Mouse (Mus musculus): ENCODE data around the gene Ascl3. TPM values are rescaled to one million over a fixed set of nuclear protein-coding genes. Genes with fewer than 3 reads are reported as not detected.

Ascl3 gene
- polyA plus RNA-seq (2014; fragmentation: Nextera tagmentation; extraction: Ambion mirVana) = 0.20 TPM in 1 of 2 replicates, not detected in the other

DNA sequence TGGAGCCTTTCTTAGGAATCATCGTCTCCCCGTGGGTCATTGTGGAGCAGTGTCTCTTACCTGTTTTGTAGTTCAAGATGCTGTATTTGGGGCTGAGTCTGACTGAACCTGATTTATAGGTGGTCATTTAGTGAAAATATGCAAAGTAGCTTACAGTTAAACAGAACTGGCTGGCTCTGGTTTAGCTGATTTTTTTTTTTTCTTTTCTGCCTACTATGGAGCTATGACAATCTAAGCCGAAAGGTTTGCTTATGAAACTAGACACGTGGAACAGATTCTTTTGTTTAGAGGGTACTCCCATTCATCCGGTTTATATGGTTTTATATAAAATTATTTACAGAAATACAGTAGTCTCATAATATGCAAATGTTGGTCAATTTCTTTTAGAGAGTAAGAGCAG lies at the start of gene Ascl3:
Ascl3 (minus strand) TSS at position 101 of the 400 bp plus-strand sequence.
- no peaks in the 10 kb centered on the region for H3K4me1 ChIP-seq (ENCODE audit: control insufficient read depth, insufficient read depth, low read length)
- H3K9me3 ChIP-seq (ENCODE audit: control insufficient read depth, low read length) = no peaks in the 10 kb centered on the region
- WGBS = 90% methylated on average over 5 of the region's 5 CpGs
- DNase-seq (ENCODE audit: low spot score, missing footprints) (no peak), ATAC-seq (ENCODE audit: low FRiP score) (no peak)
- no peak within 1 kb of the TSS for H3K27ac ChIP-seq (ENCODE audit: low read depth, low read length)
- no peak within 1 kb of the TSS for H3K4me3 ChIP-seq (ENCODE audit: low read depth, low read length)
- no peaks in the 10 kb centered on the region for H3K27me3 ChIP-seq (ENCODE audit: control insufficient read depth, insufficient read depth, low read length)
- no peaks in the 10 kb centered on the region for H3K36me3 ChIP-seq (ENCODE audit: control insufficient read depth, insufficient read depth, low read length)
- no peak within 1 kb of the TSS for H3K9ac ChIP-seq (ENCODE audit: low read length)
- no peak within 1 kb of the TSS for H3K4me2 ChIP-seq

DNA sequence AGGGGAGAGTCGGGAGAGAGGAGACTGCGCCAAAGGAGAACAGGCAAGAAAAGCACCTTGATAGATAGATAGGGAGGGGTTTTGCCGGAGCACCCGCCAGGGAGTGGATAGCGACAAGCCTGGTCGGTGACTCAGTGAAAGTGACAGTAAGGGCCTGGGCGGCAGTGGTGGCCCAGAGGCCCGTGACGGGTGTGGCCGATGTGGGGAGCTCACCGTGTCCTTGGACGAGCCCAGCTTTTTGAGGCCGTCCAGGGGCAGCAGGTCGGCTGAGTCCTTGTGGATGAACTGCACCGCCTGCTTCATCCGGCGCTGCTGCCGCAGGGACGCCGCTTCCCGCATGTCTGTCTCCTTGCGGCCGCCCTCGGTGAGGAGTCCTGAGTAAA lies 49.6 kb upstream of the Ascl3 start:
- Histone ChIP-seq H3K36me3 (ENCODE audit: control insufficient read depth, insufficient read depth, low read length) (no peaks in the 10 kb centered on the region), H3K4me2 (peak overlapping the region; percentile 98), H3K27me3 (ENCODE audit: control insufficient read depth, insufficient read depth, low read length) (peaks cover 33% of the 10 kb centered on the region), H3K9me3 (ENCODE audit: control insufficient read depth, low read length) (no peaks in the 10 kb centered on the region), H3K9ac (ENCODE audit: low read length) (peak overlapping the region; percentile 57), H3K4me3 (ENCODE audit: low read depth, low read length) (peak overlapping the region; percentile 51), H3K4me1 (ENCODE audit: control insufficient read depth, insufficient read depth, low read length) (peaks cover 10% of the 10 kb centered on the region), H3K27ac (ENCODE audit: low read depth, low read length) (no peak overlapping the region)
- DNase-seq (ENCODE audit: low spot score, missing footprints) = no peak
- ATAC-seq (ENCODE audit: low FRiP score) = peak; percentile 77
- 3% methylated on average over 24 of the region's 24 CpGs for WGBS

DNA sequence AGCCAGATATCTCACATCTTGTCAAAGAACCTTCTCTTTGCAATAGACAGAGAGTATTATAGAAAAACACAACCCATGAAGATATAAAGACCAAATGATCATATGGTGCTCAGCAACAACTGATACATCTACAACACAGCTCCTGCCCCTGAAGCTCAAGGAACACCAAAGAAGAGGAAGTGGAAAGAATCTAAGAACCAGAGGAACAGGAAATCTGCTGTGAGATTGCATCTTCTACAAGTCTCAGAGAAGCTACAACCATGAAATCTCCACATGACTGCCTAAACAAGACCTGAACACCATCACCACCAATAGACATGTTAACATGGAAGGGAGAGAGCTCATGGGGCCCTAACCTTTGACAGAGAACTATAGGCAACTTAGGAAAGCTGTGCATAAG lies 40.7 kb upstream of the Ascl3 start:
- no peak overlapping the region for H3K4me3 ChIP-seq (ENCODE audit: low read depth, low read length)
- H3K9ac ChIP-seq (ENCODE audit: low read length) = no peak overlapping the region
- DNase-seq (ENCODE audit: low spot score, missing footprints) (no peak), ATAC-seq (ENCODE audit: low FRiP score) (no peak)
- no peaks in the 10 kb centered on the region for H3K27me3 ChIP-seq (ENCODE audit: control insufficient read depth, insufficient read depth, low read length)
- H3K4me2 ChIP-seq = no peak overlapping the region
- H3K36me3 ChIP-seq (ENCODE audit: control insufficient read depth, insufficient read depth, low read length) = no peaks in the 10 kb centered on the region
- H3K27ac ChIP-seq (ENCODE audit: low read depth, low read length) = no peak overlapping the region
- H3K9me3 ChIP-seq (ENCODE audit: control insufficient read depth, low read length) = no peaks in the 10 kb centered on the region
- no peaks in the 10 kb centered on the region for H3K4me1 ChIP-seq (ENCODE audit: control insufficient read depth, insufficient read depth, low read length)

DNA sequence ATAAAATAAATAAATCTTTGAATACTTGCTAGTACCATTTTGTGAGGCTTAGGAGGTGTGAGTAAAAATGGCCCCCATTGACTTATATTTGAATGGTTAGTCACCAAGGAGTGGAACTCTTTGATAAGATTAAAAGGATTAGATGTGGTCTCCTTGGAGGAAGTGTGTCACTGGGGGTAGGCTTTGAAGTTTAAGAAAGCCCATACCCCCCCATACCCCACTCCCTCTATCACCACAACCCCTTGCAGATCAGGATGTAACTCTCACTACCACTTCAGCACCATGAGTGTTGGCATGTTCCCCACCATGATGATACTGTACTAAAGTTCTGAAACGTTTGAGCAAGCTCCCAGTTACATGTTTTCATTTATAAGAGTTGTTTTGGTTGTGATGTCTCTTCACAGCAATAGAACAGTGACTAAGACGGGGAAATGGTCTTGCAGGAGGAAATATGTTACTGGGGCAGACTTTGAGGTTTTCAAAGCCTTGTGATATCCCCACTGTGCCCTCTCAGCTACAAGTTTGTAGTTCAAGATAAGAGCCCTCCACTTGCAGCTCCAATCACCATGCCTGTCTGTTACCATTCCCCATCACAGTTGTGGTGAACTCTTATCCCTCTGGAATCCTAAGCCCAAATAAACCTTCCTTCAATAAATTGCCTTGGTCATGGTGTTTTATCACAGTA lies 37.3 kb upstream of the Ascl3 start:
- Histone ChIP-seq H3K4me1 (ENCODE audit: control insufficient read depth, insufficient read depth, low read length) (no peaks in the 10 kb centered on the region), H3K27me3 (ENCODE audit: control insufficient read depth, insufficient read depth, low read length) (no peaks in the 10 kb centered on the region), H3K4me2 (no peak overlapping the region), H3K9me3 (ENCODE audit: control insufficient read depth, low read length) (no peaks in the 10 kb centered on the region), H3K36me3 (ENCODE audit: control insufficient read depth, insufficient read depth, low read length) (no peaks in the 10 kb centered on the region), H3K4me3 (ENCODE audit: low read depth, low read length) (no peak overlapping the region), H3K9ac (ENCODE audit: low read length) (no peak overlapping the region), H3K27ac (ENCODE audit: low read depth, low read length) (no peak overlapping the region)
- ATAC-seq (ENCODE audit: low FRiP score) (no peak), DNase-seq (ENCODE audit: low spot score, missing footprints) (no peak)
- WGBS = 60% methylated on average over 2 of the region's 2 CpGs

DNA sequence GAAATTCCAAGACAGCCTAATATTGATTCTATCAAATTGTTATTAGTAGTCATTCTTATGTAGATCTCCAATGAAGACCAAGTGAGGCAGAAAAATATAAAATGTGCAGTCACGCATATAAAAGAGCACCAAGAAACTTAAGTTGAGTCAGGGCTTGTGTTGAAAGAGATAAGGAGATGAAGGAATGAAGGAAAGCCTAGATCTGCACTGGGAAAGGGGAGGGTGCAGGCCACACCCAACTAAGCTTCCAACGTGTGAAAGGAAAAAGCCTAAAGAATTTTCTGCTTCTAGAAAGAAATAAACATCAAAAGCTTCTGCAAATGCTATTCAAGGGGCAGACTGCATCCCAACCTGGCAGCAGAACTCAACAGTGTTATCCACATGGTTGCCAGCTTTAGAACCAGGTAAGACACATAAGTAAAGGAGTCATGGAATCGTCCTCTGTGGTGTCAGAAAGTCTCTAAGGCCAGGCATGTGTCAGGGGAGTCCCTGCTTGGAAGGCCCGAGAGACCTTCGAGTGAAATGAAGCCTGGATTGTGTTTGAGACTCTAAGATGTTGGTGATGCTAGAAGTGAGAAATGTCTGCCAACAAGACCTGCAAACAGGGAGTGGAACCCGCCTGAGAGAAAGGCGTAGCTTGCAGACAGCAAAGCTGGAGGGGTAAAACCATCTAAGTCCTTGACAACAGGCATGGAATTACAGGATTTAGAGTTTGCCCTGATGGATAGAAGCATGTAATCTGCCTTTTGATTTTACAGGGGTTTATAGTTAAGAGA lies 36.2 kb upstream of the Ascl3 start:
- no peak overlapping the region for H3K27ac ChIP-seq (ENCODE audit: low read depth, low read length)
- ATAC-seq (ENCODE audit: low FRiP score) (no peak), DNase-seq (ENCODE audit: low spot score, missing footprints) (no peak)
- H3K27me3 ChIP-seq (ENCODE audit: control insufficient read depth, insufficient read depth, low read length) = no peaks in the 10 kb centered on the region
- 81% methylated on average over 7 of the region's 7 CpGs for WGBS
- H3K9ac ChIP-seq (ENCODE audit: low read length) = no peak overlapping the region
- no peak overlapping the region for H3K4me2 ChIP-seq
- H3K36me3 ChIP-seq (ENCODE audit: control insufficient read depth, insufficient read depth, low read length) = no peaks in the 10 kb centered on the region
- no peak overlapping the region for H3K4me3 ChIP-seq (ENCODE audit: low read depth, low read length)
- H3K4me1 ChIP-seq (ENCODE audit: control insufficient read depth, insufficient read depth, low read length) = no peaks in the 10 kb centered on the region
- no peaks in the 10 kb centered on the region for H3K9me3 ChIP-seq (ENCODE audit: control insufficient read depth, low read length)

DNA sequence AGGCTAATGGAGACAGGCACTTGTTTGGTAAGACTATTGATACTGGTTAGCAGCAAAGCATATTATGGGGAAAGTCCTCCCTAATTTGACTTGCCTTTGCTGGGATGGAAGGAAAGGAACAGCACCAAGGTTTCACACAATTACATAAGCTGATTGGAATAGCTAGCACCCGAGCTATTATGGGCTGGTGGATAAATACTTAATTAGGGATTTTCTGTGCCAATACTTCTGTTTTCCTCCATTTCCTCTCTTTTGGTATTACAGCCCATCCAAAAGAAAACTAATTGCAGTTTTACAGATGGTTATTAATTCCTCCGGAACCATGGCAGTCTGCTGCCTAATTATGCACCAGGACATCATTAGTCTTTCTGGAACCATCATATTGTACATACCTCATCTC lies 32.5 kb upstream of the Ascl3 start:
- H3K27me3 ChIP-seq (ENCODE audit: control insufficient read depth, insufficient read depth, low read length) = no peaks in the 10 kb centered on the region
- WGBS = 85% methylated on average over 2 of the region's 2 CpGs
- no peak for DNase-seq (ENCODE audit: low spot score, missing footprints)
- ATAC-seq (ENCODE audit: low FRiP score) = no peak
- no peak overlapping the region for H3K9ac ChIP-seq (ENCODE audit: low read length)
- H3K27ac ChIP-seq (ENCODE audit: low read depth, low read length) = no peak overlapping the region
- H3K4me2 ChIP-seq = no peak overlapping the region
- no peaks in the 10 kb centered on the region for H3K9me3 ChIP-seq (ENCODE audit: control insufficient read depth, low read length)
- H3K36me3 ChIP-seq (ENCODE audit: control insufficient read depth, insufficient read depth, low read length) = no peaks in the 10 kb centered on the region
- H3K4me1 ChIP-seq (ENCODE audit: control insufficient read depth, insufficient read depth, low read length) = no peaks in the 10 kb centered on the region
- H3K4me3 ChIP-seq (ENCODE audit: low read depth, low read length) = no peak overlapping the region

DNA sequence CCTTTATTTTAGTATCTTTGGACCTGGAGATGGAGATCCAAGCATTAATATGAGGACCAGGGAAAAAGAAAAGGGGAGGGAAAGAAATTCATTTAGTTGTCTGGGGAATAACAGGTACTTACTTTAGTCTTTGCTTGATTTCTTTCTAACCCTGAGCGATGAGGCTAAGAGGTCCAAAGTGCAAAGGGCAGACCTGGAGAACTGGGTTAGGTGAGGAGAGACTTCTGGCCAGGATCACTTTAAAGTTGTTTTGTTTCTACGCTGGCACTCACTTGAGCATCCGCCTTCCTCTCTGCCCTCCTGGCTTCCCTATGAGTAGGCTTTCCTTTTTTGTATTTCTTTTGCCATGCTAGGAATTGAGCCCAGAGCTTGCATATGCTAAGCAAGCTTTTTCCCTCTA lies 24.8 kb upstream of the Ascl3 start:
- Histone ChIP-seq H3K36me3 (ENCODE audit: control insufficient read depth, insufficient read depth, low read length) (no peaks in the 10 kb centered on the region), H3K9ac (ENCODE audit: low read length) (no peak overlapping the region), H3K4me3 (ENCODE audit: low read depth, low read length) (no peak overlapping the region), H3K4me1 (ENCODE audit: control insufficient read depth, insufficient read depth, low read length) (peaks cover 9% of the 10 kb centered on the region), H3K27ac (ENCODE audit: low read depth, low read length) (no peak overlapping the region), H3K9me3 (ENCODE audit: control insufficient read depth, low read length) (no peaks in the 10 kb centered on the region), H3K27me3 (ENCODE audit: control insufficient read depth, insufficient read depth, low read length) (no peaks in the 10 kb centered on the region), H3K4me2 (no peak overlapping the region)
- DNase-seq (ENCODE audit: low spot score, missing footprints) = no peak
- no peak for ATAC-seq (ENCODE audit: low FRiP score)
- WGBS = 92% methylated on average over 3 of the region's 3 CpGs

DNA sequence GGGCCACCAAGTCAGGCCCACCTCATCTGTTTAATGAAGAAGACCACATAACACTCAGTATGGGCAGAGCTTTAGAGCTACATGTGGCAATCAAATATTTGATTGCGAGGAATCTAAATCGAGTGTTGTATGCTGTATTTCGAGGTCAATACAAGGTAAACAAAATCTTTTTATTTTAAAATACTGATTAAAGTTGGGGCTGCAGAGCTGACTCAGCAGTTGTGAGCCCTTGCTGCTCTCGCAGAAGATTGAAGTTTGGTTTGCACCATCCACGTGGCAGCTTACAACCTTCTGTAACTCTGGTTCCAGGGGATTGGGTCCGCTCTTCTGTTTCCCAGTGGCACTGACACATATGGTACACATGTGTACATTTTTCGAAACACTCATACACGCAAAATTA lies 22.5 kb upstream of the Ascl3 start:
- DNase-seq (ENCODE audit: low spot score, missing footprints) = no peak
- no peak overlapping the region for H3K4me3 ChIP-seq (ENCODE audit: low read depth, low read length)
- peaks cover 11% of the 10 kb centered on the region for H3K4me1 ChIP-seq (ENCODE audit: control insufficient read depth, insufficient read depth, low read length)
- H3K27me3 ChIP-seq (ENCODE audit: control insufficient read depth, insufficient read depth, low read length) = no peaks in the 10 kb centered on the region
- ATAC-seq (ENCODE audit: low FRiP score) = no peak
- H3K4me2 ChIP-seq = no peak overlapping the region
- H3K9ac ChIP-seq (ENCODE audit: low read length) = no peak overlapping the region
- 94% methylated on average over 8 of the region's 8 CpGs for WGBS
- no peak overlapping the region for H3K27ac ChIP-seq (ENCODE audit: low read depth, low read length)
- H3K36me3 ChIP-seq (ENCODE audit: control insufficient read depth, insufficient read depth, low read length) = no peaks in the 10 kb centered on the region
- H3K9me3 ChIP-seq (ENCODE audit: control insufficient read depth, low read length) = no peaks in the 10 kb centered on the region
